Mouse (Mus musculus): ENCODE measurements around the gene Gtpbp1. TPM values are rescaled to one million over a fixed set of nuclear protein-coding genes. Genes with fewer than 3 reads are reported as not detected.

Gtpbp1 gene
- polyA plus RNA-seq, 1 experiment: 42.7 TPM

DNA sequence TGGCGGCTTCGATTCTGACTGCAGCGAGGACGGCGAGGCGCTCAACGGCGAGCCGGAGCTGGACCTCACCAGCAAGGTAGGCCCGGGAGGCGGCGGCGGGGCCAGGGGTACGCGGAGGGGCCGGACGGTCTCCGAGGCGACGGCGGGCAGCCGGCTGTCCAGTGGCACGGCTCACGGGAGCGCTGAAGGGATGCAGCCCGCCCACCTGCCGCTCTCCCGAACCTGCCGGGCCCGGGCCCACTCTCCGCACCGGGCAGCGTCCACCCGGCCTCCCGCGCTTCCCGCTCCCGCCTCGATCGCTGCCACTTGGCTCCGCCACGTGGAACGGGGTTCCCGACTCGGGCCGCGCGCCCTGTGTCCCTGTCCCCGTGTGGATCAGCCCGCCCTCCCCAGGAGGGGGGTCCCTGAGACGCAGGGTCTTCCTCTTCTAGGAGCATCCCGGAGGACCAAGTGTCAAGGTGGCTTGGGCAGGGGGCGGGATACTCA is 421 bp downstream of the Gtpbp1 start:
- Histone ChIP-seq H3K27me3 (ENCODE audit: control insufficient read depth, insufficient read depth, low read length) (no peaks in the 10 kb centered on the region), H3K4me1 (ENCODE audit: control insufficient read depth, insufficient read depth, low read length) (peaks cover 17% of the 10 kb centered on the region), H3K36me3 (ENCODE audit: control insufficient read depth, insufficient read depth, low read length) (no peaks in the 10 kb centered on the region; the same call in 1 of the 2 replicates), H3K27ac (ENCODE audit: control insufficient read depth, insufficient read depth, low read depth, low read length) (peak overlapping the region; percentile 84), H3K4me3 (ENCODE audit: control insufficient read depth, low read depth, low read length) (peak overlapping the region; percentile 90)
- no peak for TF ChIP-seq CTCF (IDR thresholded peaks at IDR 0.05; ENCODE audit: control insufficient read depth, insufficient read depth, insufficient replicate concordance, low read depth, low read length)
- TF ChIP-seq POLR2A (IDR thresholded peaks at IDR 0.05; ENCODE audit: control insufficient read depth, low read depth, low read length): no peak; the same call in 1 of the 2 replicates

GRCm38 (mm10) chr15:79692334-79692733 is 1.7 kb downstream of the Gtpbp1 start:
- no peak for TF ChIP-seq POLR2A (IDR thresholded peaks at IDR 0.05; ENCODE audit: control insufficient read depth, low read depth, low read length)
- no peak for TF ChIP-seq CTCF (IDR thresholded peaks at IDR 0.05; ENCODE audit: control insufficient read depth, insufficient read depth, insufficient replicate concordance, low read depth, low read length)
- no peak overlapping the region for H3K4me3 ChIP-seq (ENCODE audit: control insufficient read depth, low read depth, low read length)
- no peak overlapping the region for H3K27ac ChIP-seq (ENCODE audit: control insufficient read depth, insufficient read depth, low read depth, low read length)
- H3K27me3 ChIP-seq (ENCODE audit: control insufficient read depth, insufficient read depth, low read length): no peaks in the 10 kb centered on the region
- peaks cover 13% of the 10 kb centered on the region for H3K4me1 ChIP-seq (ENCODE audit: control insufficient read depth, insufficient read depth, low read length)
- H3K36me3 ChIP-seq (ENCODE audit: control insufficient read depth, insufficient read depth, low read length): no peaks in the 10 kb centered on the region; the same call in 1 of the 2 replicates

DNA sequence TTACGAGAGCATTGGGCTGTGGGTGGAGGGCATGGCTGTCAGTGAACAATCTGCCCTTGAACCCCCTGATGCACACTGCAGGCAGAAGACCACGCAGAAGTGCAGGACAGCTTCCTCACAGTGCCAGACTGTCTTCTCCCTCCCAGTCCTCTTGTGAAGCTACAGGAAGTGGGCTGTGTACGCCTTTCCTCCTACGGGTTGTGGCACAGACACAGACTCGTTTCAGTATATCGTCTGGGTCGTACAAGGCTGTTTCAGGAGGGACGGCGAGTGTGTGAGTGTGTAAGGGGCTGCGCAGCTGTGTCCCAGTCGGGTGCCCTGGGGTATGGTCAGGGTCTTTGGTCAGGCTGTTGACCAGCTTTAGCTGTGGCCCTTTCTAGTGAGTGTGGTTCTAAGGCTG is 3.1 kb downstream of the Gtpbp1 start:
- no peak overlapping the region for H3K27ac ChIP-seq (ENCODE audit: control insufficient read depth, insufficient read depth, low read depth, low read length)
- TF ChIP-seq CTCF (IDR thresholded peaks at IDR 0.05; ENCODE audit: control insufficient read depth, insufficient read depth, insufficient replicate concordance, low read depth, low read length) (no peak), POLR2A (IDR thresholded peaks at IDR 0.05; ENCODE audit: control insufficient read depth, low read depth, low read length) (no peak)
- H3K4me1 ChIP-seq (ENCODE audit: control insufficient read depth, insufficient read depth, low read length): peaks cover 13% of the 10 kb centered on the region
- H3K27me3 ChIP-seq (ENCODE audit: control insufficient read depth, insufficient read depth, low read length): no peaks in the 10 kb centered on the region
- no peaks in the 10 kb centered on the region; the same call in 1 of the 2 replicates for H3K36me3 ChIP-seq (ENCODE audit: control insufficient read depth, insufficient read depth, low read length)
- no peak overlapping the region; the same call in 1 of the 2 replicates for H3K4me3 ChIP-seq (ENCODE audit: control insufficient read depth, low read depth, low read length)

DNA sequence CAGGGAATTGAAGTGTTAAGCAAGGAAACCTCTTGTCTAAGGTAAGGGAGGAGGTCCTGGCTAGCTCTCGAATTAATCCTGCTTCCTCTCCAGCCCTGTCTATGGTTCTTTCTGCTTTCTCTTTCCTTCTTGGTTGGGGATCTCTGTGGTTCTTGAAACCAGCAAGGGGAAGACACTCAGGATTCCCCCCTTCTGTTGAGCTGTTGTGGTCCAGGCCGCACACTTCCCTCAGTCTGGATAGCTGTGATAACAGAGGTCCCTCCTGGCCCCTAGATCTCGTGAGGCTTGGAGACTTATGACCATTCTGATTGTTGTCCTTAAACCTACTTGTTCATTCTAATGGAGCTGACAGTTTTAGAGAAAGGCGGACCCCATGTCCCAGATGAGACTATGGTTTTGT is 3.9 kb downstream of the Gtpbp1 start:
- no peaks in the 10 kb centered on the region; the same call in 1 of the 2 replicates for H3K36me3 ChIP-seq (ENCODE audit: control insufficient read depth, insufficient read depth, low read length)
- H3K27me3 ChIP-seq (ENCODE audit: control insufficient read depth, insufficient read depth, low read length): no peaks in the 10 kb centered on the region
- peaks cover 13% of the 10 kb centered on the region for H3K4me1 ChIP-seq (ENCODE audit: control insufficient read depth, insufficient read depth, low read length)
- H3K4me3 ChIP-seq (ENCODE audit: control insufficient read depth, low read depth, low read length): no peak overlapping the region
- TF ChIP-seq CTCF (IDR thresholded peaks at IDR 0.05; ENCODE audit: control insufficient read depth, insufficient read depth, insufficient replicate concordance, low read depth, low read length) (no peak), POLR2A (IDR thresholded peaks at IDR 0.05; ENCODE audit: control insufficient read depth, low read depth, low read length) (no peak)
- H3K27ac ChIP-seq (ENCODE audit: control insufficient read depth, insufficient read depth, low read depth, low read length): no peak overlapping the region

DNA sequence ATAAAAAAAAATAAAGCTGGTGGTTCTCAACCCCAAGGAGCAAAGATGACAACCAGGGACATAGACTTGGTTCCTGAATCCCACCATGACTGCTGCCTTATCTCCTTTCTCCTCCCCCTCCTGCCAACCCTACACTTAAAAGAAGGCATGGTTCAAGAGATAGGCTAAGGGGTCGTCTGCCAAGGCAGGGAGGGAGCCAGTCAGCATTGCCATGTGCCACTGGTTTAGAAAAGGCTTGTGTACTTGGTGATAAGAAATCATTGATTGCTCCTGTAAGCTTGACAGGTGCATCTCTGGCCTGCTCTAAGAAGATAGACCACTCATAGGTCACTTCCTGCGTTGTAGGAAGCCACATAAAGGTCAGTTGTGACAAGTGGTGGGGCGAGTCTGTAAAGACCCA is 4.9 kb downstream of the Gtpbp1 start:
- H3K36me3 ChIP-seq (ENCODE audit: control insufficient read depth, insufficient read depth, low read length): no peaks in the 10 kb centered on the region; the same call in 1 of the 2 replicates
- no peak overlapping the region for H3K27ac ChIP-seq (ENCODE audit: control insufficient read depth, insufficient read depth, low read depth, low read length)
- no peak for TF ChIP-seq POLR2A (IDR thresholded peaks at IDR 0.05; ENCODE audit: control insufficient read depth, low read depth, low read length)
- TF ChIP-seq CTCF (IDR thresholded peaks at IDR 0.05; ENCODE audit: control insufficient read depth, insufficient read depth, insufficient replicate concordance, low read depth, low read length): no peak
- H3K27me3 ChIP-seq (ENCODE audit: control insufficient read depth, insufficient read depth, low read length): no peaks in the 10 kb centered on the region
- no peak overlapping the region for H3K4me3 ChIP-seq (ENCODE audit: control insufficient read depth, low read depth, low read length)
- H3K4me1 ChIP-seq (ENCODE audit: control insufficient read depth, insufficient read depth, low read length): peaks cover 13% of the 10 kb centered on the region

DNA sequence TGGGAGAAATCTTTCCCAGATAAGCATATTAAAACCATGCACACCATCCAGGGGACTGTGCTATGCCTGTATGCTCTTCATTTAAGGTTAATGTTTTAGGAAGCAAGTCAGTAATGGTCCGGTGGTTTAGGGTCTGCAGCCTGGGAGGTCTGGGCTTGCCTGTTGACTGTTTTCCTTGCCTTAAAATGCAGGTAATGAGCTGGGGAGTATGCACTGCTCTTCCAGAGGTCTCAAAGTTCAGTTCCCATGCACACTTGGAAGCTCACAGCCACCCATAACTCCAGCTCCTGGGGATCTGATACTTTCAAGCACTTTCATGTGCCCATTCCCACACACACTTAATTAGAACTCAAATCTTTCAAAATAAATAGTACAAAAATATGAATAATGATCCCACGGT is 5.9 kb downstream of the Gtpbp1 start:
- no peak overlapping the region for H3K27ac ChIP-seq (ENCODE audit: control insufficient read depth, insufficient read depth, low read depth, low read length)
- no peaks in the 10 kb centered on the region; the same call in 1 of the 2 replicates for H3K36me3 ChIP-seq (ENCODE audit: control insufficient read depth, insufficient read depth, low read length)
- H3K4me3 ChIP-seq (ENCODE audit: control insufficient read depth, low read depth, low read length): no peak overlapping the region
- H3K4me1 ChIP-seq (ENCODE audit: control insufficient read depth, insufficient read depth, low read length): peaks cover 10% of the 10 kb centered on the region
- TF ChIP-seq POLR2A (IDR thresholded peaks at IDR 0.05; ENCODE audit: control insufficient read depth, low read depth, low read length): no peak
- TF ChIP-seq CTCF (IDR thresholded peaks at IDR 0.05; ENCODE audit: control insufficient read depth, insufficient read depth, insufficient replicate concordance, low read depth, low read length): no peak
- H3K27me3 ChIP-seq (ENCODE audit: control insufficient read depth, insufficient read depth, low read length): no peaks in the 10 kb centered on the region

GRCm38 (mm10) chr15:79697011-79697410 is 6.4 kb downstream of the Gtpbp1 start:
- Histone ChIP-seq H3K27me3 (ENCODE audit: control insufficient read depth, insufficient read depth, low read length) (no peaks in the 10 kb centered on the region), H3K4me1 (ENCODE audit: control insufficient read depth, insufficient read depth, low read length) (peaks cover 8% of the 10 kb centered on the region), H3K36me3 (ENCODE audit: control insufficient read depth, insufficient read depth, low read length) (no peaks in the 10 kb centered on the region; the same call in 1 of the 2 replicates), H3K4me3 (ENCODE audit: control insufficient read depth, low read depth, low read length) (no peak overlapping the region), H3K27ac (ENCODE audit: control insufficient read depth, insufficient read depth, low read depth, low read length) (no peak overlapping the region)
- TF ChIP-seq CTCF (IDR thresholded peaks at IDR 0.05; ENCODE audit: control insufficient read depth, insufficient read depth, insufficient replicate concordance, low read depth, low read length) (no peak), POLR2A (IDR thresholded peaks at IDR 0.05; ENCODE audit: control insufficient read depth, low read depth, low read length) (no peak)
